Mouse (Mus musculus) hindbrain, embryonic 16.5 days (tissue): ENCODE measurements at regions not wholly inside any gene's neighbourhood (a gene's known extent, or its start where the extent isn't known, plus 50 kb on each side); places are given as distances from the start of the nearest gene placed in this dataset.
"Not testable (repeated sequence)": the region's sequence is repeated elsewhere in the genome, so short reads cannot be mapped to it uniquely, and the experiment has no call there.

ENCODE experiments used
- ATAC-seq: fragments of 200-750 bp; cut with Nextera tagmentation; 2 replicates; pipeline ENCODE4 v1.8.0; 2017; ENCODE audit warnings: moderate TSS enrichment, moderate library complexity
- H3K27ac ChIP-seq: fragments of 300-500 bp; sonication (generic); 2 replicates; pipeline ENCODE4 v1.5.1; 2014; ENCODE audit warnings: low read depth, mild to moderate bottlenecking, control low read depth, low read length, moderate library complexity
- H3K27me3 ChIP-seq: fragments of 300-500 bp; sonication (generic); replicated peaks from 2 replicates; pipeline ENCODE4 v1.6.1; 2014; ENCODE audit warnings: low read length; ENCODE audit not compliant: control insufficient read depth, insufficient read depth
- H3K36me3 ChIP-seq: fragments of 300-500 bp; sonication (generic); 2 replicates; pipeline ENCODE4 v1.6.1; 2014; ENCODE audit warnings: mild to moderate bottlenecking, low read length, moderate library complexity, mixed read lengths; ENCODE audit not compliant: control insufficient read depth, insufficient read depth
- H3K4me1 ChIP-seq: fragments of 300-500 bp; sonication (generic); 2 replicates; pipeline ENCODE4 v1.6.1; 2014; ENCODE audit warnings: low read depth, low read length; ENCODE audit not compliant: control insufficient read depth, insufficient read depth
- H3K4me2 ChIP-seq: fragments of 300-500 bp; sonication (generic); 2 replicates; pipeline ENCODE4 v1.6.1; 2014; ENCODE audit warnings: mild to moderate bottlenecking, low read length, control low read depth, moderate library complexity
- H3K4me3 ChIP-seq: fragments of 300-500 bp; sonication (generic); 2 replicates; pipeline ENCODE4 v1.5.1; 2014; ENCODE audit warnings: mild to moderate bottlenecking, low read length, control low read depth, moderate library complexity
- H3K9ac ChIP-seq: fragments of 300-500 bp; sonication (generic); 2 replicates; pipeline ENCODE4 v1.6.1; 2014; ENCODE audit warnings: low read depth, mild to moderate bottlenecking, control low read depth, low read length, moderate library complexity
- H3K9me3 ChIP-seq: fragments of 300-500 bp; sonication (generic); 2 replicates; pipeline ENCODE4 v1.6.1; 2014; ENCODE audit warnings: mild to moderate bottlenecking, low read length, moderate library complexity; ENCODE audit not compliant: control insufficient read depth
- WGBS: fragments of 180-500 bp; shearing (Covaris S2); extraction: QIAGEN DNeasy Blood & Tissue Kit; methylation state at CpG from one replicate; pipeline ENCODE4 v1.1.7; 2014; 5-methylcytosine and 5-hydroxymethylcytosine counted together

DNA sequence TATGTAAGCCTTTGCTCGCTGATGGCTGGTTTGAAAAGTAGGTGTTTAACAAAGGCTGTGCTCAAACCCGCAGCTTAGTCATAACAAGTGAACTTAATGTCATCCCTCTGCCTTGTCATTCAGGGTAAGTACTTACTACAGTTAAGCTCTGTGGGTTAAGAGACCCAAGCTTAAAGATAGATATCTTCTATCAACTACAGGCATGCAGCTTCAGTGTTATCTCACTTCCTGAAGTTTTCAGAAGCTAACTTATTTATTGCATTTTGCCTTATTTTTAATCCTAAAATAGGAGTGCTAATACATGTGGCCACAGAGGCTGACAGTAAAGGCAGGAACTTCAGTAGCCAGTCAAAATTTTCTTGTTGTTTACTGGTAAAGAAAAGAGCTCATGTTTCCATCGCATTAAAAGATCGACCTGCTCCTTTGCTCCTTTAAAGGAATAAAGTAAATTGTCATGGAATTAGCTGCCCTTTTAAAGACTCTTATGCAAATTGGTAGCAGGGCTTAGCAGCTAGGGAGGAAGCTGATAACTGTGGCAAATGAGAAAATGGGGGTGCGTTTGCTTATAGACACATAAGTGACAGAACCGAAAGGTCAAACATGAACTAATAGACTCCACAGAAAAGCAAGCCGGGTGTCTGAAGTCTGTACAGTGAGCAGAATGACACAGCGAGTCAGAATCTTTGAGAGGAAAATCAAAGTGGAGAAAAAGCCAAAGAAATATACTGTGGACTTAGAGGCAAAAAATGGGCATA is 55.9 kb upstream of the Inpp4b start:
- no peak overlapping the region for H3K9ac ChIP-seq
- H3K4me3 ChIP-seq: no peak overlapping the region
- H3K27me3 ChIP-seq: no peaks in the 10 kb centered on the region
- WGBS: 77% methylated on average over 8 of the region's 8 CpGs
- H3K27ac ChIP-seq: no peak overlapping the region
- H3K4me2 ChIP-seq: no peak overlapping the region
- no peaks in the 10 kb centered on the region for H3K4me1 ChIP-seq
- no peaks in the 10 kb centered on the region for H3K9me3 ChIP-seq
- no peaks in the 10 kb centered on the region for H3K36me3 ChIP-seq
- no peak for ATAC-seq

DNA sequence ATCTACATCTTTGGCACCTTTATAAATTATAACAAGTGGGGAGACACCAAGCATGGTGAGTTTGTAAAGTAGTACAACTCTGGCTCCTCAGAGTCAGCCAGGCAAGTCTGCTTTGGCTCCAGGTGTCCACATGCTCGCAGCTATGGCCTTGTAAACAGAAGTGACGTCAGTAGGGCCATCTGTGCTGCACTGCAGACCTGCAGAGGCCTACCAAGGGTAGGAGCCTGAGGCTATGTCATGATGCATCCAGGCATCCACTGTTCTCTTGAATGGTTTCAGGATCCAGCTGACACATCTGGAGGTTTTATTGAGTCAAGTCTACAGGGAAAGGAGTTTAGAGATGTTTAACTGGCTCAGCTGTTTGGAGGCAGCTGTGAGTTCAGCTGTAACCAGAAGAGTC is 82.3 kb upstream of the Inpp4b start:
- ATAC-seq: no peak
- H3K4me2 ChIP-seq: no peak overlapping the region
- 66% methylated on average over 2 of the region's 2 CpGs for WGBS
- H3K4me1 ChIP-seq: no peaks in the 10 kb centered on the region
- H3K27me3 ChIP-seq: no peaks in the 10 kb centered on the region
- no peak overlapping the region for H3K9ac ChIP-seq
- H3K4me3 ChIP-seq: no peak overlapping the region
- no peaks in the 10 kb centered on the region for H3K9me3 ChIP-seq
- H3K27ac ChIP-seq: no peak overlapping the region
- no peaks in the 10 kb centered on the region for H3K36me3 ChIP-seq

GRCm38 (mm10) chr8:81223872-81224271 is 118.5 kb upstream of the Inpp4b start:
- Histone ChIP-seq H3K9ac (no peak overlapping the region), H3K27ac (no peak overlapping the region), H3K4me2 (no peak overlapping the region), H3K27me3 (no peaks in the 10 kb centered on the region), H3K9me3 (no peaks in the 10 kb centered on the region), H3K4me3 (no peak overlapping the region), H3K4me1 (no peaks in the 10 kb centered on the region), H3K36me3 (no peaks in the 10 kb centered on the region)
- no peak for ATAC-seq
- 91% methylated on average over 3 of the region's 3 CpGs for WGBS

DNA sequence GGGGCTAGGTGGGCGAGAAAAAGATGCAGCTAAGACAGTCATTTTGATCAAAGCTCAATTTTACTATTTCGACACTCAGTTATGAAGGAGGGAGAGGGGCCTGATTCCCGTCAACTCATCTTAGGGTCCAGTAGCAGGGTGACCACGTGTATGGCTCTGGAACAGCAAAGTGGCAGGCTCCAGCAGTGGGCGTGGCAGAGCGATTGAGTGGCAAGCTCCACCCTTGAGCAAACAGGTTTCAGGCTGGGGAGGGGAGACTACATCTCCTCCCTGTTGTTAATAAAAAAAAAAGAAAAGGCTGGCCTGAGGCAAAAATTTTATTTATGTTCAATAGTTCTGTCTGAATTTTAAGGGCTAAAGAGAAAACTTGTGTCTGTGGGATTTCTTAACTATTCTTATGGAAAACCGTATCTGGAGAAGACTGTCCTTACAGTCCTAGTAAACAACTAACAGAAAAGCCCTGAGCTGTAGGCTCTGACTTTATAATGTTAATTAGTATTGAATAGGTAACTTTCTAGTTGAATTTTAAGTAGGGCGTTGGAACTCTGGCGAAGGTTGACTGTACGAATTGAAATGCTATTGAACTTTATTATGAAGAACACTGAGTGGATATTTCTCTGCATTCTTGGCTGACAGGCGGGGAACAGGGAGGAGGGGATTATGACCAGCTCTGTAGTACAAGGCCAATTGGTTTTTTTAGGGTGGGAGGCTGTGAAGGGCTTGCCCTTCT is 155.1 kb upstream of the Inpp4b start:
- H3K4me2 ChIP-seq, ATAC-seq: not testable (repeated sequence)
- WGBS: 70% methylated on average over 11 of the region's 11 CpGs

DNA sequence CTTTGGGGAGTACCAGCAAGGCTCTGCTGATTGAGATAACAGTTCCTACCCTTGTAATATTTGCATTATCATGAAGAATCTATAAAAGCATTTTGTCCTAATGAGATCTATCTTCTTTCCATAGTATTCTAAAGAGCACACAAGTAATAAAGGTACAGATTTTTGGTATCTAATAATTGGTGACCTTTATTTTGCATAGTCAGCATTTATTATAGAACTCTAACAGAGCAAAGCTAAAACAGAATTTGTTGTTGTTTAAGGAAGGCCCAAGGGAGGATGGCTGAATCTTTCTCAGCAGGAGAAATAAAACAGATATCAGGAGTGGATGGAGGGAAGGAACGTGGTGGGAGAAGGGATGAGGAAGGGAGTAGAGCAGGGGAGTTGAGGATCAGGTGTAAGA is 160.8 kb upstream of the Usp38 start:
- Histone ChIP-seq H3K9me3 (no peaks in the 10 kb centered on the region), H3K9ac (no peak overlapping the region), H3K4me1 (no peaks in the 10 kb centered on the region), H3K4me2 (no peak overlapping the region), H3K4me3 (no peak overlapping the region), H3K36me3 (no peaks in the 10 kb centered on the region), H3K27ac (no peak overlapping the region), H3K27me3 (no peaks in the 10 kb centered on the region)
- no peak for ATAC-seq
- 89% methylated on average over 1 of the region's 1 CpGs for WGBS

More for the DNA sequence above, 155.1 kb upstream of the Inpp4b start:
- H3K9me3 ChIP-seq, H3K4me1 ChIP-seq, H3K27ac ChIP-seq, H3K4me3 ChIP-seq, H3K27me3 ChIP-seq, H3K9ac ChIP-seq, H3K36me3 ChIP-seq: not testable (repeated sequence)

DNA sequence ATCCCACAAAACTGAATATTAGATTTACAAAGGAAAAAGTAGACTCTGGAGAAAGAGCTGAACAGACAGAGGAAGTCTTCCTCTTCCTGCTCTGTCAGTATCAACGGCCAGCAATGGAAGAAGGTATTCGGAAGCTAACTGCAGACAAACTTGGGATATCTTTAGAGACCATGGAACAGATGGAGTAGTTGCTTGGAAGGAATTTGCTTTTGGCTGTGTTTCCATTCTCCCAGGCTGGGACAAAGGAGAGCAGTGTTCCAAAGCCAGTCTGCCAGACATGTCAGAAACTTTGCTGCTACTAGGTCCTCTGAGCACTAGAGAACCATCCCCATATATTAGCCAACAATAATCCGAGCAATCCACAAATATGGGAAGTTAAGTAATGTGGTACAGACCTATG is 132.5 kb upstream of the Usp38 start:
- Histone ChIP-seq H3K4me3 (no peak overlapping the region), H3K4me1 (no peaks in the 10 kb centered on the region), H3K27ac (no peak overlapping the region), H3K4me2 (no peak overlapping the region), H3K27me3 (no peaks in the 10 kb centered on the region), H3K9ac (no peak overlapping the region), H3K36me3 (no peaks in the 10 kb centered on the region), H3K9me3 (peaks cover 3% of the 10 kb centered on the region)
- WGBS: 88% methylated on average over 3 of the region's 3 CpGs
- ATAC-seq: no peak

GRCm38 (mm10) chr8:81106763-81107509 is 92.2 kb upstream of the Usp38 start:
- Histone ChIP-seq H3K9ac (no peak overlapping the region), H3K4me3 (no peak overlapping the region), H3K4me2 (no peak overlapping the region), H3K9me3 (no peaks in the 10 kb centered on the region), H3K27ac (no peak overlapping the region), H3K36me3 (no peaks in the 10 kb centered on the region), H3K4me1 (no peaks in the 10 kb centered on the region), H3K27me3 (no peaks in the 10 kb centered on the region)
- 62% methylated on average over 4 of the region's 4 CpGs for WGBS
- ATAC-seq: no peak

DNA sequence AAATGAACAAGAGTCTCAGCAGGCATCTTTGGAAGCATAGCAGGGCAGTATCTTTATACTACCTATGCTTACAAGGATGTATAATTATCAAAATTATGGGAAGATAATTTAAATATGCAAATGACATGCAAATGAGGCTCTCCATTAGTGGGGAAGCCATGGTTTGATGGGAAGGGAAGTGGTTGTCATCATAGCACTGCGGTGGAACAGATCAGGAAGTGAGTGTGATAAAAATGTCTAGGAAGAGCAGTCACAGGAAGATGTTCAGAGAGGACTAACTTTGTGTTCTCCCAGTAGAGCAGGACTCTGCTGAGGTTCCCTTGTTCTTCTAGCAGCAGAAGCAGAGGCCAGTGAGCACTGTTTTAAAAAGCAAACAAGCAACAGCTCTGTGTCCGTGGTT is 84.2 kb upstream of the Usp38 start:
- Histone ChIP-seq H3K27me3 (no peaks in the 10 kb centered on the region), H3K9me3 (no peaks in the 10 kb centered on the region), H3K36me3 (no peaks in the 10 kb centered on the region), H3K27ac (no peak overlapping the region), H3K4me2 (no peak overlapping the region), H3K4me1 (no peaks in the 10 kb centered on the region), H3K9ac (no peak overlapping the region), H3K4me3 (no peak overlapping the region)
- WGBS: 74% methylated on average over 2 of the region's 2 CpGs
- ATAC-seq: no peak
